Mouse (Mus musculus) right cerebral cortex, postnatal 4 days (tissue): ENCODE results near the gene Mmp21.
A peak's percentile ranks its signal among the peaks of the same experiment; 100 is the strongest.
"Not testable (repeated sequence)": the region's sequence is repeated elsewhere in the genome, so short reads cannot be mapped to it uniquely, and the experiment has no call there.

Experiments used
- DNase-seq: peaks from one replicate; pipeline ENCODE4 v3.0.0-alpha.2; 2022

Mmp21 gene

GRCm38 (mm10) chr7:133679961-133680360 lies at the start of gene Mmp21:
TSS of gene Mmp21 (minus strand) at chr7:133680061.
- DNase-seq: no peak

GRCm38 (mm10) chr7:133729351-133729750 lies 49.5 kb upstream of the Mmp21 start:
- DNase-seq: no peak

- DNase-seq: no peak
These were observed 47.2 kb upstream of the Mmp21 start for GRCm38 (mm10) chr7:133727027-133727426.

GRCm38 (mm10) chr7:133725571-133725970 lies 45.7 kb upstream of the Mmp21 start:
- no peak for DNase-seq

GRCm38 (mm10) chr7:133724844-133725243 lies 45.0 kb upstream of the Mmp21 start:
- no peak for DNase-seq

- DNase-seq: no peak
These were observed 40.8 kb upstream of the Mmp21 start for GRCm38 (mm10) chr7:133720616-133721015.

- no peak for DNase-seq
These were observed 38.7 kb upstream of the Mmp21 start for GRCm38 (mm10) chr7:133718580-133718979.

GRCm38 (mm10) chr7:133715387-133715786 lies 35.5 kb upstream of the Mmp21 start:
- DNase-seq: no peak

GRCm38 (mm10) chr7:133707301-133707700 lies 27.4 kb upstream of the Mmp21 start:
- DNase-seq: no peak

- no peak for DNase-seq
These were observed 24.0 kb upstream of the Mmp21 start for GRCm38 (mm10) chr7:133703906-133704305.

- no peak for DNase-seq
These were observed 22.5 kb upstream of the Mmp21 start for GRCm38 (mm10) chr7:133702333-133702732.

GRCm38 (mm10) chr7:133701366-133701765 lies 21.5 kb upstream of the Mmp21 start:
- no peak for DNase-seq

- no peak for DNase-seq
These were observed 20.0 kb upstream of the Mmp21 start for GRCm38 (mm10) chr7:133699885-133700284.

GRCm38 (mm10) chr7:133698021-133698709 lies 18.3 kb upstream of the Mmp21 start:
- DNase-seq: no peak

- not testable (repeated sequence) for DNase-seq
These were observed 5.8 kb upstream of the Mmp21 start for GRCm38 (mm10) chr7:133685644-133686043.

- DNase-seq: no peak
These were observed 4.8 kb upstream of the Mmp21 start for GRCm38 (mm10) chr7:133684701-133685100.

- no peak for DNase-seq
These were observed 4.2 kb upstream of the Mmp21 start for GRCm38 (mm10) chr7:133684110-133684509.

- DNase-seq: no peak
These were observed 3.8 kb upstream of the Mmp21 start for GRCm38 (mm10) chr7:133683626-133684025.

- peak; percentile 15 for DNase-seq
These were observed 422 bp downstream of the Mmp21 start for GRCm38 (mm10) chr7:133679439-133679838.

GRCm38 (mm10) chr7:133678716-133679115 lies 1.1 kb downstream of the Mmp21 start:
- DNase-seq: no peak

GRCm38 (mm10) chr7:133676002-133676401 lies 3.9 kb downstream of the Mmp21 start:
- DNase-seq: no peak

GRCm38 (mm10) chr7:133670846-133671245 lies 9.0 kb downstream of the Mmp21 start:
- no peak for DNase-seq

- no peak for DNase-seq
These were observed 9.9 kb downstream of the Mmp21 start for GRCm38 (mm10) chr7:133669946-133670345.

- no peak for DNase-seq
These were observed 10.8 kb downstream of the Mmp21 start for GRCm38 (mm10) chr7:133669071-133669470.

- no peak for DNase-seq
These were observed 17.4 kb downstream of the Mmp21 start for GRCm38 (mm10) chr7:133662467-133662866.
